Mouse (Mus musculus) CH12.LX (cell line): ENCODE results near the gene Rhoq.

Experiments
- CTCF ChIP-seq, 2 experiments: IDR thresholded peaks in 1 of 2; conservative IDR thresholded peaks in 1 of 2; 2 replicates each; pipeline ENCODE4 v1.5.1; 2011 to 2012; ENCODE audit warnings: low read depth in 2 of 2, low read length in 2 of 2, improper control_type of control experiment in 1 of 2, inconsistent platforms in 1 of 2, mild to moderate bottlenecking in 1 of 2, moderate library complexity in 1 of 2
- E2F4 ChIP-seq: IDR thresholded peaks from 2 replicates; pipeline ENCODE4 v1.6.1; 2011; ENCODE audit warnings: low read depth, low read length, improper control_type of control experiment; ENCODE audit not compliant: insufficient replicate concordance
- EP300 ChIP-seq: IDR thresholded peaks from 2 replicates; pipeline ENCODE4 v1.6.1; 2011; ENCODE audit warnings: low read length, improper control_type of control experiment
- GABPA ChIP-seq: IDR thresholded peaks from 2 replicates; pipeline ENCODE4 v1.6.1; 2012; ENCODE audit warnings: low read depth, low read length, improper control_type of control experiment, inconsistent platforms; ENCODE audit not compliant: insufficient replicate concordance
- MEF2A ChIP-seq: IDR thresholded peaks from 2 replicates; pipeline ENCODE4 v1.6.1; 2014; ENCODE audit warnings: low read depth, mild to moderate bottlenecking, inconsistent platforms, low read length, improper control_type of control experiment, borderline replicate concordance
- PAX5 ChIP-seq: IDR thresholded peaks from 2 replicates; pipeline ENCODE4 v1.6.1; 2012; ENCODE audit warnings: low read length, inconsistent platforms, mixed read lengths
- POLR2A ChIP-seq: IDR thresholded peaks from 2 replicates; pipeline ENCODE4 v1.6.1; 2011; ENCODE audit warnings: low read depth, mild to moderate bottlenecking, improper control_type of control experiment, low read length
- ZC3H11A ChIP-seq: IDR thresholded peaks from 2 replicates; pipeline ENCODE4 v1.6.1; 2012; ENCODE audit warnings: low read depth, mild to moderate bottlenecking, inconsistent platforms, low read length, improper control_type of control experiment
- ZMIZ1 ChIP-seq: IDR thresholded peaks from 2 replicates; pipeline ENCODE4 v1.6.1; 2012; ENCODE audit warnings: low read depth, mild to moderate bottlenecking, inconsistent platforms, low read length, improper control_type of control experiment
- ZNF384 ChIP-seq: IDR thresholded peaks from 2 replicates; pipeline ENCODE4 v1.6.1; 2012; ENCODE audit warnings: low read depth, low read length, improper control_type of control experiment, inconsistent platforms

DNA sequence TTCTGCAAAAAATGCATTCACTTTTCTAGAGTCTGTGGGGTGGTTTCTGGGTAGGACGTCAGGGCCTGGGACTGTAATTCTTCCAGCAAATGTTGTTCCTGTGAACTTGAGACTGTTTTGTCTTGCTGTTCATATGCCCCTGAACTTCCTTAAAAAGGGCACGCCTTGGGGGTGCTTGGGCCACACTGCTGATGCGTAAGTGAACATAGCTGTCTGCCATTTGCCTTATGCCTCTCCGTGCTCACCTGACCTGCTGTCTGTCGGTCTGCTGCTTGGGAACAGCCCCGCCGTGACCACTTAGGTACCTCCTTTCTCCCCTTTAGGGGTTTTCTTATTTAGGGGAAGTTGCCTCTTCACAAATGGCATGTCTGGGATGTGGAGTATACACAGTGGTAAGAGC lies 9.0 kb downstream of the Rhoq start:
- no peak for TF ChIP-seq CTCF (conservative IDR thresholded peaks at IDR 0.05 in 1 of 2, IDR thresholded peaks at IDR 0.05 in 1 of 2; ENCODE audit: low read depth in 2 of 2, low read length in 2 of 2)
- TF ChIP-seq ZC3H11A = no peak
- TF ChIP-seq POLR2A = no peak
- no peak for TF ChIP-seq PAX5
- no peak for TF ChIP-seq MEF2A
- no peak for TF ChIP-seq ZNF384
- TF ChIP-seq EP300 = no peak
- no peak for TF ChIP-seq GABPA
- no peak for TF ChIP-seq E2F4
- TF ChIP-seq ZMIZ1 = no peak
